Mouse (Mus musculus) erythroblast, embryonic 14.5 days (primary cell): ENCODE data around the gene Slc15a1. TPM values are rescaled to one million over a fixed set of nuclear protein-coding genes. Genes with fewer than 3 reads are reported as not detected.

ENCODE experiments used
- H3K27me3 ChIP-seq: 2 replicates; pipeline ENCODE4 v1.6.1; 2012; ENCODE audit warnings: inconsistent platforms; ENCODE audit not compliant: control insufficient read depth
- H3K36me3 ChIP-seq: 2 replicates; pipeline ENCODE4 v1.6.1; 2012; ENCODE audit warnings: mild to moderate bottlenecking, inconsistent platforms; ENCODE audit not compliant: control insufficient read depth
- H3K4me1 ChIP-seq: 2 replicates; pipeline ENCODE4 v1.6.1; 2012; ENCODE audit warnings: inconsistent platforms; ENCODE audit not compliant: control insufficient read depth
- H3K4me3 ChIP-seq: replicated peaks from 2 replicates; pipeline ENCODE3; 2012; ENCODE audit warnings: moderate library complexity, mild to moderate bottlenecking, inconsistent platforms
- H3K9me3 ChIP-seq: 2 replicates; pipeline ENCODE4 v1.6.1; 2012; ENCODE audit warnings: low read length, inconsistent platforms, mixed read lengths; ENCODE audit not compliant: control insufficient read depth
- GATA1 ChIP-seq: IDR thresholded peaks from 2 replicates; pipeline ENCODE4 v1.6.1; 2012; ENCODE audit warnings: low read length, inconsistent platforms, mixed read lengths
- TAL1 ChIP-seq: IDR thresholded peaks from 3 replicates; pipeline ENCODE4 v1.6.1; 2012; ENCODE audit warnings: low read length, inconsistent platforms, mixed read lengths
- polyA plus RNA-seq: library from polyadenylated mRNA; stranded (reverse); fragments of >175 nt; gene quantifications from 2 replicates; pipeline ENCODE4 v1.2.3, GENCODE M21; 2012

The Slc15a1 gene
- polyA plus RNA-seq, 1 experiment = 0.01 TPM

GRCm38 (mm10) chr14:121445194-121445593, 59.9 kb downstream of the Slc15a1 start:
- H3K36me3 ChIP-seq = no peaks in the 10 kb centered on the region
- H3K9me3 ChIP-seq = no peaks in the 10 kb centered on the region
- no peak overlapping the region for H3K4me3 ChIP-seq
- H3K4me1 ChIP-seq = peaks cover 31% of the 10 kb centered on the region
- H3K27me3 ChIP-seq = no peaks in the 10 kb centered on the region; the same call in 1 of the 2 replicates
- TF ChIP-seq TAL1 (no peak), GATA1 (no peak)

DNA sequence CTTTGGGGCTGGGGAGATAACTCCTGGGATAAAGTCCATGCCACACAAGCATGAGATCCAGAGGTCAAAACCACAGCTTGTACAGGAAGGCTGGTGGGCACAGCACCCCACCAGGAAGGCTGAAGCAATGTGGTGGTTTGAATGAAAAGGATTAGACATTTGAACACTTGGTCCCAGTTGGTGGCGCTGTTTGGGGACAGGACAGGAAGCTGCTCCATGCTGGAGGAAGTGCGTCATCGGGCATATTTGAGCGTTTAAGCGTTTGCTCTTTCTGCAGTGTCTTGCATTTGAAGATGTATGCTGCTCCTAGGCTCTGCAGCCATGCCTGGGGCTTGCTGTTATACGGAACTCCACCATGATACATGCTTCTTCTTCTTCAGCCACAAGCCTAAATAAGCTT, 64.2 kb downstream of the Slc15a1 start:
- H3K36me3 ChIP-seq = no peaks in the 10 kb centered on the region
- TF ChIP-seq GATA1 (no peak), TAL1 (no peak)
- H3K4me3 ChIP-seq = no peak overlapping the region
- H3K9me3 ChIP-seq = no peaks in the 10 kb centered on the region
- H3K27me3 ChIP-seq = peaks cover 23% of the 10 kb centered on the region
- H3K4me1 ChIP-seq = peaks cover 6% of the 10 kb centered on the region

DNA sequence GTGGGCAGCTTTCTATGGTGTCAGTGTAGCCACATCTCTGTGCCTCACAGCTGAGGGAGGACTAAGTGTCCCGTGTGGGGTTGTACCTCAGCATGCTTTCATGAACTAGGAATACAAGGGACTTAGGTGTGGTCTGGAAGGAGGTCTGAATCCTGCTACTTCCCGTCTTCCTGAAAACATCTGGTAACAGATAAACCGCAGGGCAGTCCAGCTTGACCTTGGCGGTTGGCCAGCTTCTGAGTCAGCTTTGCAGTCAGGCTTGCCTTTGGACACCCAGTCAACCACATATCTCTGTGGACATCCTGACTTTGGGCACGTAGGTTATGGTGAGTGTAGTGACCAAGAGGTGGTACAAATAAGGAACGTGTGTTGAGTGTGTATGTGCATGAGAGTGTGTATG, 68.0 kb downstream of the Slc15a1 start:
- H3K9me3 ChIP-seq = no peaks in the 10 kb centered on the region
- no peaks in the 10 kb centered on the region for H3K36me3 ChIP-seq
- peaks cover 26% of the 10 kb centered on the region for H3K27me3 ChIP-seq
- H3K4me3 ChIP-seq = no peak overlapping the region
- TF ChIP-seq TAL1 = no peak
- TF ChIP-seq GATA1 = no peak
- no peaks in the 10 kb centered on the region; the same call in 1 of the 2 replicates for H3K4me1 ChIP-seq

- Histone ChIP-seq H3K27me3 (peaks cover 26% of the 10 kb centered on the region), H3K4me1 (no peaks in the 10 kb centered on the region; the same call in 1 of the 2 replicates), H3K4me3 (no peak overlapping the region), H3K9me3 (no peaks in the 10 kb centered on the region), H3K36me3 (no peaks in the 10 kb centered on the region)
- TF ChIP-seq GATA1 = no peak
Measured at GRCm38 (mm10) chr14:121436455-121436854, 68.6 kb downstream of the Slc15a1 start.

DNA sequence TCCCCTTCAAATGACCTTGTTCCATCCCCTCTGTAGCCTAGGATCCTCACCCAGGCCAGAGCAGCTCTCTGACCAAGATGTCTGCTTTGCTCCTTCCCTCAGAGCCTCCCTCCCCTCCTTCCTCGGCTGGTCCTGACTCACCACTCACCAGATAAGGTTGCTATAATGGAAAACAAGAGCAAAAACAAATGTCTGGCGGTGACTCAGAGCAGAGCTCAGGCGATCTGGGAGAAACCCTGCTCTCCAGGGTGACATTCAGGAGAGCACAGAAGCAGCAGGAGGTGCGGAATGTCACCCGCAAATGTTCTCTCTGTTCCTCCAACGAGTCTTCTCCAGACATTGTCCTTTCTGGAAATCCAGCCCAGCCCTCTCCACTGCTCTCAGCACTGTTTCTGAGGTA, 69.3 kb downstream of the Slc15a1 start:
- H3K9me3 ChIP-seq = no peaks in the 10 kb centered on the region
- H3K4me1 ChIP-seq = no peaks in the 10 kb centered on the region; the same call in 1 of the 2 replicates
- TF ChIP-seq TAL1 = no peak
- no peak for TF ChIP-seq GATA1
- H3K27me3 ChIP-seq = peaks cover 26% of the 10 kb centered on the region
- H3K36me3 ChIP-seq = no peaks in the 10 kb centered on the region
- H3K4me3 ChIP-seq = no peak overlapping the region

GRCm38 (mm10) chr14:121431261-121431660, 73.8 kb downstream of the Slc15a1 start:
- H3K9me3 ChIP-seq = no peaks in the 10 kb centered on the region

GRCm38 (mm10) chr14:121429854-121430535, 75.1 kb downstream of the Slc15a1 start:
- Histone ChIP-seq H3K9me3 (no peaks in the 10 kb centered on the region), H3K4me1 (peaks cover 21% of the 10 kb centered on the region), H3K36me3 (no peaks in the 10 kb centered on the region), H3K27me3 (peaks cover 2% of the 10 kb centered on the region), H3K4me3 (no peak overlapping the region)
- TF ChIP-seq TAL1 = no peak
- no peak for TF ChIP-seq GATA1

More at GRCm38 (mm10) chr14:121431261-121431660, 73.8 kb downstream of the Slc15a1 start:
- no peak for TF ChIP-seq GATA1
- no peak for TF ChIP-seq TAL1
- Histone ChIP-seq H3K36me3 (no peaks in the 10 kb centered on the region), H3K4me1 (peaks cover 16% of the 10 kb centered on the region), H3K27me3 (peaks cover 8% of the 10 kb centered on the region), H3K4me3 (no peak overlapping the region)

GRCm38 (mm10) chr14:121428148-121428547, 76.9 kb downstream of the Slc15a1 start:
- TF ChIP-seq TAL1 (no peak), GATA1 (no peak)
- Histone ChIP-seq H3K4me3 (no peak overlapping the region), H3K9me3 (no peaks in the 10 kb centered on the region), H3K36me3 (no peaks in the 10 kb centered on the region), H3K27me3 (no peaks in the 10 kb centered on the region), H3K4me1 (peaks cover 32% of the 10 kb centered on the region)

DNA sequence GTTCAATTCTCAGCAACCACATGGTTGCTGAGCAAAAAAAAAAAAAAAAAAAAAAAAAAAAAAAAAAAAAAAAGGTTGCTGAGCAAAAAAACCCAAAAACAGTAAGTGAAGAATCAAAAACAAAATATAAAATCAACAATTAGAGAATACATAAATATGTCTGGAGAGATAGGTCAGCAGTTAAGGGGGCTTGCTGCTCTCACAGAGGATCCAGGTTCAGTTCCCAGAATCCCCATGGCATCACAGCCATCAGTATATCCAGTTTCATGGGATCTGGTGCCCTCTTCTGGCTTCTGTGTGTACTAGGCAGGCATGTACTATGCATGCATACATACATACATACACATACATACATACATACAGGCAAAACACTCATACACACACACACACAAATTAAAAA, 78.3 kb downstream of the Slc15a1 start:
- peaks cover 46% of the 10 kb centered on the region for H3K4me1 ChIP-seq
- no peak for TF ChIP-seq TAL1
- TF ChIP-seq GATA1 = no peak
- no peaks in the 10 kb centered on the region for H3K27me3 ChIP-seq
- H3K9me3 ChIP-seq = no peaks in the 10 kb centered on the region
- no peak overlapping the region for H3K4me3 ChIP-seq
- no peaks in the 10 kb centered on the region for H3K36me3 ChIP-seq
